Mouse (Mus musculus): ENCODE data around the gene Gm26620. TPM values are rescaled to one million over a fixed set of nuclear protein-coding genes. Genes with fewer than 3 reads are reported as not detected.

The Gm26620 gene
- polyA plus RNA-seq, 1 experiment from 2014 or later = 0.34 TPM

GRCm38 (mm10) chr1:170901536-170902238 is 16.8 kb downstream of the Gm26620 start:
- Histone ChIP-seq H3K9me3 (replicated peaks) (no peaks in the 10 kb centered on the region), H3K4me3 (no peak overlapping the region), H3K27me3 (peaks cover 22% of the 10 kb centered on the region), H3K36me3 (ENCODE audit: poor library complexity, severe bottlenecking) (no peaks in the 10 kb centered on the region), H3K4me2 (peak overlapping the region; percentile 30; the same call in 1 of the 2 replicates), H3K4me1 (no peaks in the 10 kb centered on the region), H3K27ac (no peak overlapping the region), H3K9ac (no peak overlapping the region)
- peak; percentile 63 for ATAC-seq
- WGBS = 27% methylated on average over 10 of the region's 10 CpGs

GRCm38 (mm10) chr1:170903485-170903884 is 18.6 kb downstream of the Gm26620 start:
- Histone ChIP-seq H3K27me3 (peaks cover 40% of the 10 kb centered on the region), H3K9me3 (replicated peaks) (no peaks in the 10 kb centered on the region), H3K36me3 (ENCODE audit: poor library complexity, severe bottlenecking) (no peaks in the 10 kb centered on the region), H3K4me1 (peaks cover 14% of the 10 kb centered on the region), H3K9ac (no peak overlapping the region), H3K27ac (no peak overlapping the region), H3K4me3 (no peak overlapping the region), H3K4me2 (no peak overlapping the region)
- no peak for ATAC-seq
- WGBS = 78% methylated on average over 5 of the region's 5 CpGs

- Histone ChIP-seq H3K4me1 (peaks cover 17% of the 10 kb centered on the region), H3K36me3 (ENCODE audit: poor library complexity, severe bottlenecking) (no peaks in the 10 kb centered on the region), H3K27me3 (peaks cover 52% of the 10 kb centered on the region), H3K4me2 (peak overlapping the region; percentile 96), H3K9me3 (replicated peaks) (no peaks in the 10 kb centered on the region), H3K9ac (peak overlapping the region; percentile 68), H3K4me3 (peak overlapping the region; percentile 59), H3K27ac (no peak overlapping the region)
- 23% methylated on average over 11 of the region's 11 CpGs for WGBS
- no peak for ATAC-seq
Observed at GRCm38 (mm10) chr1:170907111-170907455, 22.2 kb downstream of the Gm26620 start.

- Histone ChIP-seq H3K4me1 (peaks cover 17% of the 10 kb centered on the region), H3K27me3 (peaks cover 52% of the 10 kb centered on the region), H3K9ac (peak overlapping the region; percentile 68), H3K9me3 (replicated peaks) (no peaks in the 10 kb centered on the region), H3K4me2 (peak overlapping the region; percentile 96), H3K27ac (no peak overlapping the region), H3K36me3 (ENCODE audit: poor library complexity, severe bottlenecking) (no peaks in the 10 kb centered on the region), H3K4me3 (peak overlapping the region; percentile 59)
- ATAC-seq = peak; percentile 86
- under 1% methylated on average over 71 of the region's 71 CpGs for WGBS
Observed at GRCm38 (mm10) chr1:170907456-170908191, 22.8 kb downstream of the Gm26620 start.

- Histone ChIP-seq H3K4me2 (peak overlapping the region; percentile 96), H3K27ac (no peak overlapping the region), H3K4me3 (peak overlapping the region; percentile 59), H3K4me1 (peaks cover 17% of the 10 kb centered on the region), H3K9ac (peak overlapping the region; percentile 68), H3K27me3 (peaks cover 52% of the 10 kb centered on the region), H3K9me3 (replicated peaks) (no peaks in the 10 kb centered on the region), H3K36me3 (ENCODE audit: poor library complexity, severe bottlenecking) (no peaks in the 10 kb centered on the region)
- 2% methylated on average over 21 of the region's 21 CpGs for WGBS
- peak; percentile 68 for ATAC-seq
Observed at GRCm38 (mm10) chr1:170908341-170908740, 23.5 kb downstream of the Gm26620 start.

- Histone ChIP-seq H3K9ac (no peak overlapping the region), H3K27ac (no peak overlapping the region), H3K4me2 (no peak overlapping the region), H3K27me3 (peaks cover 28% of the 10 kb centered on the region), H3K36me3 (ENCODE audit: poor library complexity, severe bottlenecking) (no peaks in the 10 kb centered on the region), H3K4me1 (peaks cover 17% of the 10 kb centered on the region), H3K4me3 (no peak overlapping the region), H3K9me3 (replicated peaks) (no peaks in the 10 kb centered on the region)
- no peak for ATAC-seq
- 85% methylated on average over 11 of the region's 11 CpGs for WGBS
Observed at GRCm38 (mm10) chr1:170911907-170912660, 27.2 kb downstream of the Gm26620 start.

- Histone ChIP-seq H3K4me3 (no peak within 1 kb of the TSS), H3K27ac (no peak within 1 kb of the TSS), H3K4me2 (no peak within 1 kb of the TSS), H3K27me3 (peaks cover 18% of the 10 kb centered on the region), H3K9me3 (replicated peaks) (no peaks in the 10 kb centered on the region), H3K36me3 (ENCODE audit: poor library complexity, severe bottlenecking) (no peaks in the 10 kb centered on the region), H3K4me1 (peaks cover 8% of the 10 kb centered on the region), H3K9ac (no peak within 1 kb of the TSS)
- WGBS = 56% methylated on average over 5 of the region's 5 CpGs
- ATAC-seq = no peak
Observed at GRCm38 (mm10) chr1:170912891-170913615, 28.2 kb downstream of the Gm26620 start, which contains the start of gene Fcrlb. TSS of gene Fcrlb (minus strand) at chr1:170912941.

- H3K27me3 ChIP-seq = no peaks in the 10 kb centered on the region
- H3K36me3 ChIP-seq (ENCODE audit: poor library complexity, severe bottlenecking) = no peaks in the 10 kb centered on the region
- H3K27ac ChIP-seq = no peak overlapping the region
- H3K9me3 ChIP-seq (replicated peaks) = no peaks in the 10 kb centered on the region
- 79% methylated on average over 5 of the region's 5 CpGs for WGBS
- H3K4me3 ChIP-seq = no peak overlapping the region
- H3K9ac ChIP-seq = no peak overlapping the region
- H3K4me1 ChIP-seq = no peaks in the 10 kb centered on the region
- ATAC-seq = no peak
- H3K4me2 ChIP-seq = no peak overlapping the region
Observed at GRCm38 (mm10) chr1:170915657-170916056, 30.8 kb downstream of the Gm26620 start.

GRCm38 (mm10) chr1:170919308-170919707 is 34.4 kb downstream of the Gm26620 start:
- no peaks in the 10 kb centered on the region for H3K9me3 ChIP-seq (replicated peaks)
- H3K4me3 ChIP-seq = no peak overlapping the region
- H3K27ac ChIP-seq = no peak overlapping the region
- H3K4me1 ChIP-seq = no peaks in the 10 kb centered on the region
- H3K4me2 ChIP-seq = no peak overlapping the region
- H3K36me3 ChIP-seq (ENCODE audit: poor library complexity, severe bottlenecking) = no peaks in the 10 kb centered on the region
- no peaks in the 10 kb centered on the region for H3K27me3 ChIP-seq
- ATAC-seq = no peak
- 95% methylated on average over 8 of the region's 8 CpGs for WGBS
- H3K9ac ChIP-seq = no peak overlapping the region

- Histone ChIP-seq H3K4me1 (no peaks in the 10 kb centered on the region), H3K27ac (no peak overlapping the region), H3K9me3 (replicated peaks) (no peaks in the 10 kb centered on the region), H3K27me3 (no peaks in the 10 kb centered on the region), H3K36me3 (ENCODE audit: poor library complexity, severe bottlenecking) (no peaks in the 10 kb centered on the region), H3K9ac (no peak overlapping the region), H3K4me2 (no peak overlapping the region), H3K4me3 (no peak overlapping the region)
- 87% methylated on average over 6 of the region's 6 CpGs for WGBS
- ATAC-seq = no peak
Observed at GRCm38 (mm10) chr1:170924485-170924884, 39.6 kb downstream of the Gm26620 start.

GRCm38 (mm10) chr1:170926941-170927340 is 42.1 kb downstream of the Gm26620 start:
- no peak overlapping the region for H3K9ac ChIP-seq
- no peaks in the 10 kb centered on the region for H3K4me1 ChIP-seq
- WGBS = 68% methylated on average over 6 of the region's 6 CpGs
- H3K36me3 ChIP-seq (ENCODE audit: poor library complexity, severe bottlenecking) = no peaks in the 10 kb centered on the region
- H3K27me3 ChIP-seq = no peaks in the 10 kb centered on the region
- H3K9me3 ChIP-seq (replicated peaks) = no peaks in the 10 kb centered on the region
- H3K27ac ChIP-seq = no peak overlapping the region
- no peak for ATAC-seq
- H3K4me3 ChIP-seq = no peak overlapping the region
- no peak overlapping the region for H3K4me2 ChIP-seq

Measured in forebrain, embryonic 13.5 days (tissue).